Mouse (Mus musculus) hindbrain, embryonic 10.5 days (tissue): ENCODE data around the gene Tmem178b. TPM values are rescaled to one million over a fixed set of nuclear protein-coding genes. Genes with fewer than 3 reads are reported as not detected.

Source experiments
- DNase-seq: peaks from one replicate; pipeline ENCODE4 v3.0.0-alpha.2; 2017; ENCODE audit warnings: low spot score
- H3K27ac ChIP-seq: fragments of 300-500 bp; sonication (generic); 2 replicates; pipeline ENCODE4 v1.5.1; 2016; ENCODE audit warnings: mild to moderate bottlenecking, moderate library complexity
- H3K27me3 ChIP-seq: fragments of 300-500 bp; sonication (generic); 2 replicates; pipeline ENCODE4 v1.6.1; 2016; ENCODE audit warnings: mild to moderate bottlenecking; ENCODE audit not compliant: poor library complexity, insufficient read depth, severe bottlenecking
- H3K36me3 ChIP-seq: fragments of 300-500 bp; sonication (generic); 2 replicates; pipeline ENCODE4 v1.6.1; 2016; ENCODE audit warnings: mild to moderate bottlenecking, moderate library complexity
- H3K4me1 ChIP-seq: fragments of 300-500 bp; sonication (generic); replicated peaks from 2 replicates; pipeline ENCODE4 v1.6.1; 2016; ENCODE audit warnings: mild to moderate bottlenecking
- H3K4me3 ChIP-seq: fragments of 300-500 bp; sonication (generic); 2 replicates; pipeline ENCODE4 v1.5.1; 2016; ENCODE audit warnings: mild to moderate bottlenecking, moderate library complexity
- H3K9me3 ChIP-seq: fragments of 300-500 bp; sonication (generic); 2 replicates; pipeline ENCODE4 v1.6.1; 2016; ENCODE audit warnings: mild to moderate bottlenecking, moderate library complexity
- WGBS: fragments of 180-500 bp; shearing (Covaris S2); methylation state at CpG from one replicate; pipeline ENCODE4 v1.1.7; 2016; 5-methylcytosine and 5-hydroxymethylcytosine counted together
- polyA plus RNA-seq: library from polyadenylated mRNA; unstranded; fragments of >200 nt; fragmentation: Nextera tagmentation; extraction: Ambion mirVana; gene quantifications from 2 replicates; pipeline ENCODE4 v1.2.1, GENCODE M21; 2016

Gene Tmem178b
- polyA plus RNA-seq, 1 experiment from 2014 or later, result 7.0 TPM

DNA sequence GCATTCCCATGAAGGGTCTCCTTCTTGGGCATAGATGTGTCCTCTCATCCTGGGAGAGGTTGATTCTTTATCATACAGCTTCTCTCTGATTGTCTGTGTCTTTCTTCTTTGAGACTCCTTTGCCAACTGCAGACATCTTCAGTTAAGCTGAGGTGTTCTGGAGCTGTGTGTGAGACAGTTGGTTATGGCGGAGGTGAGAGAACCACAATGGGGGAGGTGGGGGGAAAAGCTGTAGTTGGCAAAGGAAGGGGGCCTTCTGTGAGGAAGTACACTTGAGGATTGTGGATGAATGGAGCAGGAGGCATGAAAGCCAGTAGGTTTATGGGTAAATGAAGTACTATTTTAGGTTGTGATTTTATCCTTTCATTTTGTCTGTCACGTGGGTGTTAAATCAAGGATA lies 178.6 kb downstream of the Tmem178b start:
- H3K36me3 ChIP-seq, result no peaks in the 10 kb centered on the region
- WGBS, result 89% methylated on average over 2 of the region's 2 CpGs
- H3K4me3 ChIP-seq, result no peak overlapping the region
- no peak for DNase-seq
- H3K4me1 ChIP-seq, result peaks cover 12% of the 10 kb centered on the region
- H3K27me3 ChIP-seq, result no peaks in the 10 kb centered on the region
- H3K27ac ChIP-seq, result no peak overlapping the region
- H3K9me3 ChIP-seq, result no peaks in the 10 kb centered on the region

DNA sequence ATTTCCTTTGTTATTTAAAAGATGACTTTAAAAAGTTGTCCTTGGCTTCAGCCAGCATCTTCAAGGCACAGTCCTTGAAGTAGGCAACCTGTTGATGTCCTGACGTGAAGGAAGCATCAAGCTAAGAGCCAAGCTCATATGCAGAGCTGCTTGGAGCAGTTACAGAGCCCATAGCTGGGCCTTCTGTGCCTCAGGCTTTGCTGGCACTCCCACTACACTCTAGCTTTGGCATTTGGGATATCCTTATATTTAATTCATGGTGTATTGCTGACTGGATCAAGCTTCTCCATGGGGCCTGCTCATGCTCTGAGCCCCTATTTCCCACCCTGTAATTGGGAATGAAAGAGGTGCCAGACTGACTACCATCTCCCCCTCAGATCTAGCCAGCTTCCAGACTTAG lies 179.5 kb downstream of the Tmem178b start:
- H3K27ac ChIP-seq, result no peak overlapping the region
- H3K4me1 ChIP-seq, result peaks cover 12% of the 10 kb centered on the region
- H3K9me3 ChIP-seq, result no peaks in the 10 kb centered on the region
- H3K27me3 ChIP-seq, result no peaks in the 10 kb centered on the region
- H3K4me3 ChIP-seq, result no peak overlapping the region
- no peak for DNase-seq
- 88% methylated on average over 1 of the region's 1 CpGs for WGBS
- no peaks in the 10 kb centered on the region for H3K36me3 ChIP-seq

DNA sequence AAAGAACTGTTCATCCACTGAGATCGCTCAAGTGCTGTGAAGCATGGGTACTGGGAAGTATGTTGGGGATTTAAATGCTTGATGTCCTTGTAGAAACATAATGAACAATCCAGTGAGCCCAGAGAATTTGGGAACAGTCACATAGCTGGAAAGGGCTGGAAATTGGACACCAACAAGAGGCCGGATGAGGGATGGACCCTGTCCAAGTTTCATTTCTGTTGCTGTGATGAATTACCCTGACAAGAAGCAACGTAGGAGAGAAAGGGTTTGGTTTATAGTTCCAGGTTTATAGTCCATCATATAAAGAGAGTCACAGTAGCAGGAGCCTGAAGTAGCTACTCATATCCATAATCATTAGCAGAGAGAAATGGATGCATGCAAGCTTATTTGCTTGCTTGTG lies 186.4 kb downstream of the Tmem178b start:
- DNase-seq, result no peak
- no peaks in the 10 kb centered on the region for H3K27me3 ChIP-seq
- H3K36me3 ChIP-seq, result no peaks in the 10 kb centered on the region
- H3K27ac ChIP-seq, result no peak overlapping the region
- H3K9me3 ChIP-seq, result no peaks in the 10 kb centered on the region
- peaks cover 6% of the 10 kb centered on the region; the same call in 1 of the 2 replicates for H3K4me1 ChIP-seq
- 89% methylated on average over 3 of the region's 3 CpGs for WGBS
- H3K4me3 ChIP-seq, result no peak overlapping the region

DNA sequence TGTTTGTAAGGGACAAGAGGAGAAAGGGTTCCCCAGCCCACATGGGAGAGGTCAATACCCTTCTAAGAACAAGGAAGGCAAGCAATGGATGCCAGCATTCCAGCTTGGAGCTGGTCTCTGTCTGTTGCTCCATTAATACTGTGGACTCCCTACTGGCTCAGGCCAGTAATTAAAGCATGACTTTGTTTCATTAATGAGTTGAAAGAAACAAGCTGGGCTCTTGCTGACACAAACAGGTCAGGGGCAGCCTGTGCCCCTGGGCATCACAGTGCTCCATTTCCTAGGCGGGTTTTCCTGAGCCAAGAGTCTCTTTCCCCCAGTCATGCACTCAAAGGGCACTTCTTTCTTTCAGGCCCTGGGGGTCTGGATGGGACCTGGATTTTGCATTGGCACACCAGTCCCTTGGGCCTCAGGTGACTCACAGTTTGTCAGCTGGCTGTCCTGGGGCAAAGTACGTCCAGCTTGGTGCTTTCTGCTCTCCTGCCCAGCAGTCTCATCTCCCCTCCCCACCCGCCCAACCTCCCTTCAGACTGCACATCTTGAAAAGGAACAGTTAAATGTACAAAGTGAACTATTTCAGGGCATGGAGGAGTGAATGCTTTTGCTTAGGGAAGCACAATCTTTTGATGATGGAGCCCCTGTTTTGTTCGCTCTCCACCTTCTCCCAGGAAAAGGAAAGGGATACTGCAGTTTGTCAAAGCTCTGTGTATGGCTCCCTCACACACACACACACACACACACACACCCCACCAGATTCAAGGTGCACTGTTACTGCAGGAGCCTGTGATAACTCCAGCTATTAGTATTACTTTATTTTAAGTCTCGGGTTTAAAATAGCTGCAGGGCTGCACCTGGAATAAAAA lies 188.5 kb downstream of the Tmem178b start:
- H3K27me3 ChIP-seq, result no peaks in the 10 kb centered on the region
- 76% methylated on average over 5 of the region's 5 CpGs for WGBS
- no peak for DNase-seq
- H3K36me3 ChIP-seq, result no peaks in the 10 kb centered on the region
- no peak overlapping the region for H3K4me3 ChIP-seq
- H3K4me1 ChIP-seq, result peaks cover 6% of the 10 kb centered on the region; the same call in 1 of the 2 replicates
- H3K9me3 ChIP-seq, result no peaks in the 10 kb centered on the region
- no peak overlapping the region for H3K27ac ChIP-seq

DNA sequence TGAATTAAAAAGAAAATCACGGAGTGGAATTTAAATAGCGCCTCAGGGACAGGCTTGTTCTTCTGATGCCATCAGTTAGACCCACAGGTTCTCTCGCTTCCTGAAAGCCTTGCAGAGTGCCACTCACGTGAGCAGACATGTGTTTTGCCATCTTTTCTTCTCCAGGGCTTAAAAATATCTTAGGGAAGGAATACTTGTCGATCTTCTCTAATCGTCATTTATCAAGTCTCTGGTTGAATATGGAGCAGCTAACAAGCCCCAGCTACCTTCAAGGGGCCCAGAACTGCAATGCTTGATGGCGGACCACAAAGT lies 189.1 kb downstream of the Tmem178b start:
- peaks cover 6% of the 10 kb centered on the region; the same call in 1 of the 2 replicates for H3K4me1 ChIP-seq
- H3K4me3 ChIP-seq, result no peak overlapping the region
- no peaks in the 10 kb centered on the region for H3K27me3 ChIP-seq
- no peaks in the 10 kb centered on the region for H3K9me3 ChIP-seq
- H3K27ac ChIP-seq, result no peak overlapping the region
- WGBS, result 94% methylated on average over 7 of the region's 7 CpGs
- H3K36me3 ChIP-seq, result no peaks in the 10 kb centered on the region
- no peak for DNase-seq

DNA sequence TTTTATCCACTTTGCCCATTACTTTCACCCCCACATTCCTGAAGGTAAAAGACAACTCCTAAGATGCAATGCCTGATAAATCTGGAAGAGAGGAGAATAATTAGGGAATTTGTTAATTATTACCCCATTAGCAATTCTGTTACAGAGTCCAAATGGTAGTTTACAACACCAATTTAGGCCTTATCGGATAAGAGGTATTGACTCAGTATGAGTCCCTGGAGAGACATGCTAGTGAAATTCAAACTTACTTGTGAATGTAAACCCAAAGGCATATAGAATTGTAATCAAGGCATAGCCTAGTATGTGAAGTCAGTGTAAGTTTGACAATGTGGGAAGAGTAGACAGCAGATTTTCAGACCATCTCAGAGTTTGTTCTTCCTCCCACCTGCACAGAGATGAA lies 190.4 kb downstream of the Tmem178b start:
- H3K27ac ChIP-seq, result no peak overlapping the region
- peaks cover 6% of the 10 kb centered on the region; the same call in 1 of the 2 replicates for H3K4me1 ChIP-seq
- no peaks in the 10 kb centered on the region for H3K27me3 ChIP-seq
- H3K9me3 ChIP-seq, result no peaks in the 10 kb centered on the region
- DNase-seq, result no peak
- no peaks in the 10 kb centered on the region for H3K36me3 ChIP-seq
- WGBS, result 96% methylated on average over 1 of the region's 1 CpGs
- no peak overlapping the region for H3K4me3 ChIP-seq

DNA sequence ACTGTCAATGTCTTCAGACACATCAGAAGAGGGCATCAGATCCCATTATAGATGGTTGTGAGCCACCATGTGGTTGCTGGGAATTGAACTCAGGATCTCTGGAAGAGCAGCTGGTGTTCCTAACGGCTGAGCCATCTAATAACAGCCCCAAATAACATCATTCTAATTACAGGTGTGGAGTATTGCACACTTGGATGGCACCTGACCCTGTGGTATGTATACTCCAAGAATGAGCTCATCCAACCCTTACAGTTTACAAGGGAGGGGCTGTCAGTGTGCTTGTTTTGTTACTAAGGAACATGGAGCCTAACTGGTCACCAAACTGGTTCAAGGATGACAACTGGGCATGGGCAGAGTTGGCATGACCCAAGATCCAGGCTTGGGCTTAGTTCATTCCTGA lies 190.8 kb downstream of the Tmem178b start:
- DNase-seq, result no peak
- no peaks in the 10 kb centered on the region for H3K27me3 ChIP-seq
- no peak overlapping the region for H3K27ac ChIP-seq
- H3K4me1 ChIP-seq, result peaks cover 6% of the 10 kb centered on the region; the same call in 1 of the 2 replicates
- H3K36me3 ChIP-seq, result no peaks in the 10 kb centered on the region
- no peaks in the 10 kb centered on the region for H3K9me3 ChIP-seq
- H3K4me3 ChIP-seq, result no peak overlapping the region
- WGBS, result 80% methylated on average over 1 of the region's 1 CpGs

DNA sequence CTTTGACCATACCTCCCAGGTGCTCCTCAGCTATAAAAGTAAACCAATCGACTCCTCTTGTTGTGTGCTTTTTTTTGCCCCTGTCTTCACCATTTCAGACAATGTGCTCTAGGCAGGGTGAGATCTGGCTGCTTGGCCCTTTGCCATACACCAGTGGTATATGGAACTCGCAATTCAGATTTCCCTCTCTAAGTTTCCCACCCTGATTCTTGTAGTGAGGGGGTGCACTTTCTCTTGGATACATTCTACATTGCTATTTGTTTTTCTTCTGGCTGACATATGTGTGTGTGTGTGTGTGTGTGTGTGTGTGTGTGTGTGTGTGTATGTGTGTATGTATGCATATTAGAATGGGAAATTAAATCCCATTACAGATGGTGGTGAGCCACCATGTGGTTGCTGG lies 191.3 kb downstream of the Tmem178b start:
- Histone ChIP-seq H3K36me3 (no peaks in the 10 kb centered on the region), H3K4me1 (peaks cover 6% of the 10 kb centered on the region; the same call in 1 of the 2 replicates), H3K4me3 (no peak overlapping the region), H3K27ac (no peak overlapping the region), H3K27me3 (no peaks in the 10 kb centered on the region), H3K9me3 (no peaks in the 10 kb centered on the region)
- no peak for DNase-seq
- 92% methylated on average over 2 of the region's 2 CpGs for WGBS

DNA sequence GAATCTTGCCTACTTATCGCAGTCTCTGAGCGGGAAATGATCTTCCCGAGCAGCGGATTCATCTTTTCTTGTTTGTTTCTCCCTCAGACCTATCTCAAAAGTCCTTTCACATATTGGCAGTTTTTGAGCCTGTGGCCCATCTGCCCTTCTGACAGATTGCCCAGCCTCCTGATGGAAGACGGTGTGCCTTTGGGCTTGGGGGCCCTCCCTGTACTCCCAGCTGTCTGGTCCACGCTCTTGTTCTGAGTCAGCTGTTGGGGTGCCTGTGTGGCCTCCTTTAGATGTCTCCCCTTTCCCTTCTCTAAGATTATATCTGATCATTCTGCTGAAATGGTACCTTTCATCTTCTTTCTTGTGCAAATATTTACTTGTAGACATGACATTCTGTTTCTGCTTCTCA lies 195.4 kb downstream of the Tmem178b start:
- no peak overlapping the region for H3K4me3 ChIP-seq
- H3K27me3 ChIP-seq, result no peaks in the 10 kb centered on the region
- no peak for DNase-seq
- H3K9me3 ChIP-seq, result 0 out of 2 replicates have a peak, but pooled peaks cover 3% of the 10 kb centered on the region
- H3K4me1 ChIP-seq, result 0 out of 2 replicates have a peak, but pooled peaks cover 5% of the 10 kb centered on the region
- H3K27ac ChIP-seq, result no peak overlapping the region
- no peaks in the 10 kb centered on the region for H3K36me3 ChIP-seq
- 84% methylated on average over 6 of the region's 6 CpGs for WGBS

DNA sequence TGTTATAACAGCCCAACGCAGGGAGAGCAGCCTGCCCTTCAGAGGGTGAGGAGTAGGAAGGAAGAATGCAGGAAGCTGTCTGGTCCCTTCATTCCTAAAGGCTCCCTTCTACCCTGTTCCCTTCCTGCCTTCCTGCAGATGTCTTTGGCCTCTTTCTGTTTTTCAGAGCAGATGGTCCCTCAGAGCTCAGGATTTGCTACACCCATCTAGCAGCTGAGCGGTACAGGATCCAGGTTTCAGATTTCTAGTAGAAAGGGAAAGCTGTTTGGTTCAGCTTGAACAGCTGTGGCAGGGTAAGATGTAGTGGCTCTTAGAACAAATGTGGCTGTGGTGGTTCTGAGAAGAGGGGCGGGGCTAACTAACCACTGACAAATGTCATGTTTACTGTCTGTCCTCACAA lies 197.9 kb downstream of the Tmem178b start:
- 66% methylated on average over 3 of the region's 3 CpGs for WGBS
- Histone ChIP-seq H3K27me3 (no peaks in the 10 kb centered on the region), H3K27ac (no peak overlapping the region), H3K4me1 (0 out of 2 replicates have a peak, but pooled peaks cover 5% of the 10 kb centered on the region), H3K36me3 (no peaks in the 10 kb centered on the region), H3K9me3 (0 out of 2 replicates have a peak, but pooled peaks cover 3% of the 10 kb centered on the region), H3K4me3 (no peak overlapping the region)
- DNase-seq, result no peak

DNA sequence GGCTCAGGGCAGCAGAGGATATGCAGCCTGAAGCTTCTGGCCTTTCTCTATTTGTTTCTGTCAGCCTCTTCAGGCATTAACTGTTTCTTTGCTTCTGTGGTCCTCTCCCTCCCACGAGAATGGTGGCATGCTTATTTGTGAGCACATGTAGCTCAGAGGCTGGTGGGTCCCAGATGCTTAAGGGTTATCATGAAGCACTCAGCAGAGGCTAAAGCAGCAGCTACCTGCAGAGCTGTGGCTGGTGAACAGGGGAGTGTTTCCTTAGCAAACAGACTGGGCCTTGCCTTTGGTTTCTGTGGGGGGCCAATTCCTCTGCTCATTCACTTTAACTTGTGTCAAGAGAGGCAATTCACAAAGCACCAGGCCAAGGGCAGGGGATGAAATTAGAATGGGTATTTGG lies 203.0 kb downstream of the Tmem178b start:
- Histone ChIP-seq H3K9me3 (no peaks in the 10 kb centered on the region), H3K27me3 (no peaks in the 10 kb centered on the region), H3K4me3 (no peak overlapping the region), H3K27ac (no peak overlapping the region), H3K4me1 (0 out of 2 replicates have a peak, but pooled peaks cover 5% of the 10 kb centered on the region), H3K36me3 (no peaks in the 10 kb centered on the region)
- 21% methylated on average over 1 of the region's 1 CpGs for WGBS
- no peak for DNase-seq

DNA sequence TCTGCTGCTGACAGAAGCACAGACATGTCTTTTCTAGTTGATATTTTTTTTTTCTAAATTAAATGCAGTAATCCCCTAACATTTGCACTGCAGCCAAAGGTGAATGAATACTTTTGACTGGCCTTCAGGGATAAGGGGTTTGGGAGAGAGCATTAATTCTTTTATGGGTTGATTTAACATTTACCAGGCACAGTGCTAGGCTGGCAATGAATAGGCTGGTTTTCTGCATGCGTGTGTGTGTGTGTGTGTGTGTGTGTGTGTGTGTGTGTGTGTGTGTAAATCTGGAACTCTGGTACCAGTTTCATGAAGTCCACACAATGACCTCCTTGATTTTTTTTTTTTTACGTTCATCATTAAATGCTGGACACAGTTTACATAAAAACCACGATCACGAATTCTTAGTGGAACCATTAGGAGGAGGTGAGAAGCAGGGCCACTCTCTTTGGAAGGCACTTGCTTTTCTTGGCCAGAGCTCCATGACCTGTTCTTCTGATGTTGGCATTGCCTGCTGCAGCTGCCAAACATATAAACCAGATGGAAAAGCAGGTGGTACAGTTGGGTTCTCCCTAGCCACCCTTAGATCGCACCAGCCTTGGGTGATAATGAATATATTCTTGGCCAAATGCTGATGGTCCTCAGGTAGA lies 203.7 kb downstream of the Tmem178b start:
- DNase-seq, result no peak
- 91% methylated on average over 5 of the region's 5 CpGs for WGBS
- H3K4me1 ChIP-seq, result 0 out of 2 replicates have a peak, but pooled peaks cover 3% of the 10 kb centered on the region
- H3K4me3 ChIP-seq, result no peak overlapping the region
- no peaks in the 10 kb centered on the region for H3K9me3 ChIP-seq
- no peak overlapping the region for H3K27ac ChIP-seq
- no peaks in the 10 kb centered on the region for H3K36me3 ChIP-seq
- H3K27me3 ChIP-seq, result no peaks in the 10 kb centered on the region

DNA sequence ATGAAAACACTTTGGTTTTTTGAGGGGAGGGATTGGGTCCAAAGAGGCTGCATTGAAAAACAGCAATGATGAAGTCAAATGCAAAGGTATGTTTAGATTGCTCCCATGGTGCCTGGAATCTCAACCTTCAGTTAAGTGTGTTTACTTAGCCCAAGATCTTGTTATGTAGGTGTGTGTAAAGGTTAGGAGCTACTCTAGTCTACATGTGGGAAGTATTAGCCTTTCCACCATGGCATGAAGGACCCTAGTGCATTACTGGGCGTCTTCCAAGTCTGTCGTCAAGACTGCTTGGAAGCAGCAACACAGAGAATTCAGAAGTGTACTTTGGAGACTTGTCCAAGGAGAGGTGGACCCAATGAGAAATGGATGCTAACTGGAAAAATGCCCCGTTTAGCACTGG lies 205.3 kb downstream of the Tmem178b start:
- 0 out of 2 replicates have a peak, but pooled peaks cover 3% of the 10 kb centered on the region for H3K4me1 ChIP-seq
- WGBS, result 78% methylated on average over 3 of the region's 3 CpGs
- no peak overlapping the region for H3K27ac ChIP-seq

More for the DNA sequence above, 205.3 kb downstream of the Tmem178b start:
- H3K36me3 ChIP-seq, result no peaks in the 10 kb centered on the region
- DNase-seq, result no peak
- no peaks in the 10 kb centered on the region for H3K27me3 ChIP-seq
- H3K9me3 ChIP-seq, result no peaks in the 10 kb centered on the region
- H3K4me3 ChIP-seq, result no peak overlapping the region
